Mouse (Mus musculus): ENCODE measurements around the gene Frmd8. TPM values are rescaled to one million over a fixed set of nuclear protein-coding genes. Genes with fewer than 3 reads are reported as not detected.

Gene Frmd8
- polyA plus RNA-seq, 1 experiment from 2014 or later, result 16.1 TPM

DNA sequence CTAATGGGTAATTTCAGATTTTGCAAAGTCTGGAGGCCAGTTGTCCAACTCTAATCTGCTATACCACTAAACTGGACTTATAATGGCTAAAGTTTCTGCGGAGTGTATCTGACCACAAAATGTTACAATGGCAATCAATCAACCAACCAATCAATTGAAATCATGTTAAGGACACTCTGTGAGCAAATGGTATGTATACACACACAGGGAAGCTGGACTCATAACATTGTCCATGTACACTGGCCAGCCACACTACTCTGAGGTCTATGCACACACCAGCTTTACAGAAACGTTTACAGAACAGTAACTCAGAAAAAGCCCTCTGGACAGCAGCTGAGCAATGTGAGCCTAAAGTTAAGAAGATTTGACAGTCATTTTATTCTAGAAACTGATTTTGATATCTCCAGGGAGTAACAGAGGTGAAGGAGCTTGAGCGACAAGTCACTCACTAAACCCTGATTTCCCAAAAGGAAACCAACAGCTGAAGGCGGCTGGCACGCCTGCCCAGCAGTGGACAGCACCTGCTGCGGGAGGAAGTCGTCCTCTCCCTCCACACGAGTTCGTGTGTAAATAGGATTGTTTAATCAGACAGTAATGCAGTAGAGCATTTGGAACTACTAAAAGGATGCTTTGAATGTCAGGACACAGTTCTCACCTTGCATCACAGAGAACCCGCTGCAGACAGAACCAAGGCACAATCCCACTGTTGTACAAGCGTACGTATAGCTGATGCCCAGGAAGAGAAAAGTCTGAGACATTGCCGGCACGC is 35.6 kb downstream of the Frmd8 start:
- WGBS, result 69% methylated on average over 14 of the region's 14 CpGs
- Histone ChIP-seq H3K36me3 (replicated peaks) (no peaks in the 10 kb centered on the region), H3K27me3 (replicated peaks) (no peaks in the 10 kb centered on the region), H3K27ac (no peak overlapping the region), H3K9me3 (no peaks in the 10 kb centered on the region), H3K9ac (no peak overlapping the region), H3K4me3 (no peak overlapping the region), H3K4me1 (peaks cover 27% of the 10 kb centered on the region), H3K4me2 (no peak overlapping the region)
- no peak for ATAC-seq (replicated peaks)

- no peak overlapping the region for H3K4me3 ChIP-seq
- no peaks in the 10 kb centered on the region for H3K27me3 ChIP-seq (replicated peaks)
- H3K9me3 ChIP-seq, result no peaks in the 10 kb centered on the region
- no peak overlapping the region for H3K4me2 ChIP-seq
- H3K4me1 ChIP-seq, result peaks cover 21% of the 10 kb centered on the region
- ATAC-seq (replicated peaks), result no peak
- no peaks in the 10 kb centered on the region for H3K36me3 ChIP-seq (replicated peaks)
- no peak overlapping the region for H3K9ac ChIP-seq
- 86% methylated on average over 4 of the region's 4 CpGs for WGBS
- no peak overlapping the region for H3K27ac ChIP-seq
Measured at GRCm38 (mm10) chr19:5838892-5839165, 36.2 kb downstream of the Frmd8 start.

- ATAC-seq (replicated peaks), result no peak
- Histone ChIP-seq H3K27me3 (replicated peaks) (no peaks in the 10 kb centered on the region), H3K4me1 (peaks cover 19% of the 10 kb centered on the region), H3K9me3 (no peaks in the 10 kb centered on the region), H3K27ac (no peak overlapping the region), H3K36me3 (replicated peaks) (no peaks in the 10 kb centered on the region), H3K4me3 (no peak overlapping the region), H3K9ac (no peak overlapping the region), H3K4me2 (no peak overlapping the region)
- WGBS, result 72% methylated on average over 12 of the region's 12 CpGs
Measured at GRCm38 (mm10) chr19:5838136-5838891, 36.8 kb downstream of the Frmd8 start.

- Histone ChIP-seq H3K4me3 (no peak overlapping the region), H3K9ac (no peak overlapping the region), H3K36me3 (replicated peaks) (no peaks in the 10 kb centered on the region), H3K4me2 (no peak overlapping the region), H3K27ac (no peak overlapping the region), H3K4me1 (peaks cover 12% of the 10 kb centered on the region), H3K9me3 (no peaks in the 10 kb centered on the region), H3K27me3 (replicated peaks) (no peaks in the 10 kb centered on the region)
- WGBS, result 88% methylated on average over 8 of the region's 8 CpGs
- no peak for ATAC-seq (replicated peaks)
Measured at GRCm38 (mm10) chr19:5837606-5838005, 37.5 kb downstream of the Frmd8 start.

DNA sequence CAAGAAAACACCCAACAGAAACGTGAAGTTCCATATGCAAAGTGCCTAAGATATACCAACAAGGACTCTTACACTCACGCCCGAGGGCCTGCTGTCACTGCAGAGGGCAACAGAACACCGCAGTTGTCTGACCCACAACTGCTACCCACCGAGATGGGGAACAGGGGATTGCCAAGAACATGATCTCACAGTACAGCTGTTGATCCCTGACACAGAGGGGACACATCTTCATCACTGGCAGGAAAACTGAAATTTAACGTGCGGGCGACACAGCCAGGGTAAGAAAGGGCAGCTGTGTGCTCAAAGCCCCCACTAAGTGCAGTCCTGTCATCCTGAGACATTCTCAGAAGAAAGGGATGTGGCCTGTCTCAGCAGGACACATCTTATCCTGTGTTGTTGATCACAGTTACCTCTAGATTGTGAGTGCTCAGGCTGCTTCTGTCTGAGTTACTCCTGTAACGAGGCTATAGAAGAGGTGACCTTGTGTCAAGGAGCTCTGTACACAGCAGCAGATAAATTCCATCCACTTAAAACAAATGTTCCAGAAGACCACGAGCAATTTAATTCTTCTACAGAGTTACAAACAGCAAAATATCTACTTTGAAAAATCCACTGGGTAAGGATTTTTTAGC is 38.0 kb downstream of the Frmd8 start:
- no peak overlapping the region for H3K27ac ChIP-seq
- 79% methylated on average over 10 of the region's 10 CpGs for WGBS

DNA sequence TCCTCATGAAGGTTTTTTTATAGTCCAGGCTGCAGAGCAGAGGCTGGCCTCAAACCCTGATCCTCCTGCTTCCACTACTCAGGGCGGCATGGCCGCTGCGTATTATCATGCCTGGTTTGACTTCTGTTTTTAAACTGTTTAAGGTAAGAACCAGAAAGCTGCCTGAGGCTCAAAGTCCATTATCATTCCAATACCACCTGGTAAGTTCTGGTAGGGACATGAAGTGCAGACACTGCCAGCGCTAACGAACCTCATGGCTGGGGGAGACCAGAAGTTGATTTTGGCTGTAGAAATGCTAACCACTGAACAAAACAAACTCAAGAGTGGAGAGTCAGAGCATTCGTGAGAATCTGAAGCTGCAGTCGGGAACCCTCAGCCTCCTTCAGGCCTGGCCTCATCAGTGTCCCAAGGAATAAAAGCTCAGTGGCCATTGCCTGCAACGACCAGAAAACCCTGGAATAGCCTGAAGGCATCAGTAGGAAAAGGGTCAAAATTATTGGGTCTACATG is 39.1 kb downstream of the Frmd8 start:
- H3K4me2 ChIP-seq, result no peak overlapping the region
- no peak overlapping the region for H3K9ac ChIP-seq
- 74% methylated on average over 8 of the region's 8 CpGs for WGBS
- no peaks in the 10 kb centered on the region for H3K27me3 ChIP-seq (replicated peaks)
- H3K4me1 ChIP-seq, result 0 out of 2 replicates have a peak, but pooled peaks cover 5% of the 10 kb centered on the region
- H3K27ac ChIP-seq, result no peak overlapping the region
- H3K9me3 ChIP-seq, result no peaks in the 10 kb centered on the region
- no peak overlapping the region for H3K4me3 ChIP-seq
- no peaks in the 10 kb centered on the region for H3K36me3 ChIP-seq (replicated peaks)
- no peak for ATAC-seq (replicated peaks)

More for the DNA sequence above, 38.0 kb downstream of the Frmd8 start:
- Histone ChIP-seq H3K4me2 (no peak overlapping the region), H3K4me1 (peaks cover 7% of the 10 kb centered on the region; the same call in 1 of the 2 replicates), H3K27me3 (replicated peaks) (no peaks in the 10 kb centered on the region), H3K9ac (no peak overlapping the region), H3K36me3 (replicated peaks) (no peaks in the 10 kb centered on the region), H3K9me3 (no peaks in the 10 kb centered on the region), H3K4me3 (no peak overlapping the region)
- ATAC-seq (replicated peaks), result no peak

DNA sequence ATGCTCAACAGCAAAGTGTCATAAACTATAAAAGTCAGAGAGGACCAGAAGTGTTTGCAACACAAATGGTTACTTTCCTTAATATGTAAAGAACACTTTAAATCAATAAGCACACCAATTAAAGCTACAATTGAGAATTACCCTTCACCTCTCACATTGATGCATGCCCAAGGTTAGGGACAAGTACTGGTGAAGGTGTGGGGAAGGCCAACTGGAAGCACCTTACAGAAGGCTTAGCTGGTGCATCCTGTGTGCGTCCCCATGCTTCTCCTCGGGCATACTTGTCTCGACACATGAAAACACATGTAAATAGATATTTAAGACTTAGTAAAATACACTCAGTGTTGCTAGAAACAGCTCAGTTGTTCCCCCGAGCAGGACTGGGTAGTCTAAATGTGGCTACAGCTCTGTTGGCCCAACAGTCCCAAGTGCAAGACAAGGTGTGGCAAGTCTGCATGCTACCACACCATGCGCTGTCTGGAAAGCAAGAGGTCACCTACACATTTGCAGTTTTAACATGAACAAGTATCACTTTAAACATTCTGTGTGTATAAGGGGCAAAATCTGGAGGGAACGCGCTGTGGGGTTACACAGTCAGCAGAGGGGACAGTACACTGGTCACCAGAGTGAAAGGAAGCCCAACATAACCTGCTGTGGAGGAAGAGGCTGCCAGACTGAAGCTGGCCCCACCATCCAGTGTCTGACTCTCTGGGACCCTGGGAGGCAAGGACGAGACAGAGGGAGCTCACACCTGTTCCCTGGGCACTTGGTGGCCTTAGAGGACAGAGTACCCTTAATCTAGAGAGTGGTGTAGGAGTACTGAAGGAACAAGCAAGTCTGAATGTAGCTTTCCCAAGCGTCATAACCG is 39.8 kb downstream of the Frmd8 start:
- ATAC-seq (replicated peaks), result no peak
- 91% methylated on average over 10 of the region's 10 CpGs for WGBS

GRCm38 (mm10) chr19:5834260-5834925 is 40.7 kb downstream of the Frmd8 start:
- H3K4me3 ChIP-seq, result no peak overlapping the region
- no peak for ATAC-seq (replicated peaks)
- H3K4me2 ChIP-seq, result no peak overlapping the region
- no peaks in the 10 kb centered on the region for H3K9me3 ChIP-seq
- H3K9ac ChIP-seq, result no peak overlapping the region
- 91% methylated on average over 12 of the region's 12 CpGs for WGBS
- no peaks in the 10 kb centered on the region for H3K36me3 ChIP-seq (replicated peaks)
- H3K27me3 ChIP-seq (replicated peaks), result no peaks in the 10 kb centered on the region
- no peak overlapping the region for H3K27ac ChIP-seq
- H3K4me1 ChIP-seq, result 0 out of 2 replicates have a peak, but pooled peaks cover under 1% of the 10 kb centered on the region

More for the DNA sequence above, 39.8 kb downstream of the Frmd8 start:
- H3K4me2 ChIP-seq, result no peak overlapping the region
- 0 out of 2 replicates have a peak, but pooled peaks cover 5% of the 10 kb centered on the region for H3K4me1 ChIP-seq
- no peak overlapping the region for H3K9ac ChIP-seq
- no peaks in the 10 kb centered on the region for H3K36me3 ChIP-seq (replicated peaks)
- no peak overlapping the region for H3K27ac ChIP-seq
- no peaks in the 10 kb centered on the region for H3K27me3 ChIP-seq (replicated peaks)
- no peak overlapping the region for H3K4me3 ChIP-seq
- no peaks in the 10 kb centered on the region for H3K9me3 ChIP-seq

DNA sequence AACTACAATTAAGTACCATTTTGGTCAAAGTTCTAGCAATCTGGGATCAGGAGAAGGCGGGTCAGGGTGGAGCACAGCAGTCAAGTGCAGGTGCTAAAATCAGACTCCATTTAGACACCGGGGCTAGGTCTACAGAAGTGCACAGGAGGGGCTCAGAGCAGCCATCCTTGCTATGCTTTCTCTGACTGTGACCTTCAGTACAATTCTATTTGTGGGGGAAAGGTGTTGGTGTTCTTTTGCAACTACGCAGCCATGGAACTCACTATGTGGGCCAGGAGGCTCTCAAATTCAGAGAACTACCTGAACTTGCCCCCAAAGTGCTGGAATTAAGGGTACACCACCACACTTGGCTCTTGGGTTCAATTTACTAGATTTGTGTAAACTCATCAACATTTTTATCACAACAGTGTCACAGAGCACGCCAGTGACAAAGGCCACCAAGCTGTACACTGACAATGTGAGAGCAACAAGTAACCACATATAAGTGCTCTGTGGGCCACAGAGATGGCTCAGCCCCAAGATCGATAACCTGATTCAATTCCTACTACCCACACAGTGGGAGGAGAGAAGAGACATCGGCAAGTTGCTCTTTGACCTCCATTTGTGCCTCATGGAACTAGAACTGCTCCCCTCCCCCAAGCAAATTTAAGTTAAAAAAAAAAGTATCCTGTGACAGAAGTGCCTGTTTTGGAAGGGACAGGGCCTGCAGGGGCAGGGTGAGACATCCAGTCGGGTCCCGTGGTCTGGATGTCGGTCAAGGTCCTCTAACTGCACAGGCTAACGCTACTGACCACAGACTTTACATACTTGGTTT is 41.6 kb downstream of the Frmd8 start:
- Histone ChIP-seq H3K36me3 (replicated peaks) (no peaks in the 10 kb centered on the region), H3K27me3 (replicated peaks) (no peaks in the 10 kb centered on the region), H3K9ac (no peak overlapping the region), H3K9me3 (no peaks in the 10 kb centered on the region), H3K4me3 (no peak overlapping the region), H3K4me1 (no peaks in the 10 kb centered on the region), H3K27ac (no peak overlapping the region), H3K4me2 (no peak overlapping the region)
- no peak for ATAC-seq (replicated peaks)
- WGBS, result 92% methylated on average over 10 of the region's 10 CpGs

GRCm38 (mm10) chr19:5832326-5832725 is 42.7 kb downstream of the Frmd8 start:
- no peak overlapping the region for H3K4me2 ChIP-seq
- no peaks in the 10 kb centered on the region for H3K27me3 ChIP-seq (replicated peaks)
- no peak overlapping the region for H3K27ac ChIP-seq
- no peak overlapping the region for H3K9ac ChIP-seq
- WGBS, result 66% methylated on average over 6 of the region's 6 CpGs
- no peaks in the 10 kb centered on the region for H3K4me1 ChIP-seq
- no peak overlapping the region for H3K4me3 ChIP-seq
- ATAC-seq (replicated peaks), result no peak
- no peaks in the 10 kb centered on the region for H3K36me3 ChIP-seq (replicated peaks)
- H3K9me3 ChIP-seq, result no peaks in the 10 kb centered on the region

DNA sequence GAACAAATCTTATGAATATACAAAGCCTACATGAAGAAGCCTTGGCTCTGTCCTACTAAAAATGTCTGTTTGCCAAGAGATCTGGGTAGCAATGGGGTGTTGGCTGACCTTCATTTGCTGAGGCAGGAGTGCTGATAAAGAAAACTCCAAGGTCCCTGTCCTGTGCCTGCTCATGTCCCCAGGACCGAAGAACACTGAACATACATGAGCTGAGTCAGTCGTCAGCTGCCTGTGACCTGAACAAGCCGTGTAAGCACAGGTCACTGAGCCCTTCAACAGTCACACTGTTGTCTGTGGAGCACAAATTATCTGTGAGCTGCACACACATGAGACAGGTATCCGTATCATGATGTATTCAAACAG is 43.1 kb downstream of the Frmd8 start:
- ATAC-seq (replicated peaks), result no peak
- H3K36me3 ChIP-seq (replicated peaks), result no peaks in the 10 kb centered on the region
- no peaks in the 10 kb centered on the region for H3K27me3 ChIP-seq (replicated peaks)
- 83% methylated on average over 4 of the region's 4 CpGs for WGBS
- no peak overlapping the region for H3K27ac ChIP-seq
- H3K4me2 ChIP-seq, result no peak overlapping the region
- no peaks in the 10 kb centered on the region for H3K9me3 ChIP-seq
- H3K4me3 ChIP-seq, result no peak overlapping the region
- no peaks in the 10 kb centered on the region for H3K4me1 ChIP-seq
- no peak overlapping the region for H3K9ac ChIP-seq
